Mouse (Mus musculus) lung, embryonic 15.5 days (tissue): ENCODE results near the gene Bmpr1a. TPM values are rescaled to one million over a fixed set of nuclear protein-coding genes. Genes with fewer than 3 reads are reported as not detected.

ENCODE experiments used
- ATAC-seq: fragments of 200-750 bp; cut with Nextera tagmentation; 2 replicates; pipeline ENCODE4 v1.8.0; 2017; ENCODE audit warnings: moderate number of reproducible peaks, borderline replicate concordance; ENCODE audit not compliant: low FRiP score, low TSS enrichment; ENCODE audit errors: extremely low read depth
- H3K27ac ChIP-seq: fragments of 300-500 bp; sonication (generic); 2 replicates; pipeline ENCODE4 v1.5.1; 2015; ENCODE audit warnings: moderate library complexity, mild to moderate bottlenecking, inconsistent platforms
- H3K27me3 ChIP-seq: fragments of 300-500 bp; sonication (generic); 2 replicates; pipeline ENCODE4 v1.6.1; 2015; ENCODE audit warnings: inconsistent platforms
- H3K36me3 ChIP-seq: fragments of 300-500 bp; sonication (generic); 2 replicates; pipeline ENCODE4 v1.6.1; 2015; ENCODE audit warnings: inconsistent platforms
- H3K4me1 ChIP-seq: fragments of 300-500 bp; sonication (generic); 2 replicates; pipeline ENCODE4 v1.6.1; 2015; ENCODE audit warnings: inconsistent platforms
- H3K4me2 ChIP-seq: fragments of 300-500 bp; sonication (generic); 2 replicates; pipeline ENCODE4 v1.6.1; 2015; ENCODE audit warnings: inconsistent platforms, mild to moderate bottlenecking, moderate library complexity
- H3K4me3 ChIP-seq: fragments of 300-500 bp; sonication (generic); 2 replicates; pipeline ENCODE4 v1.5.1; 2015; ENCODE audit warnings: mild to moderate bottlenecking, inconsistent platforms
- H3K9ac ChIP-seq: fragments of 300-500 bp; sonication (generic); 2 replicates; pipeline ENCODE4 v1.6.1; 2015; ENCODE audit warnings: inconsistent platforms
- H3K9me3 ChIP-seq: fragments of 300-500 bp; sonication (generic); 2 replicates; pipeline ENCODE4 v1.6.1; 2016; ENCODE audit warnings: inconsistent platforms
- WGBS: fragments of 180-500 bp; shearing (Covaris S2); methylation state at CpG from one replicate; pipeline ENCODE4 v1.1.7; 2015; 5-methylcytosine and 5-hydroxymethylcytosine counted together
- polyA plus RNA-seq: library from polyadenylated mRNA; unstranded; fragments of >200 nt; fragmentation: Nextera tagmentation; extraction: Ambion mirVana; gene quantifications from 2 replicates; pipeline ENCODE4 v1.2.1, GENCODE M21; 2015

The Bmpr1a gene
- polyA plus RNA-seq, 1 experiment from 2014 or later: 39.1 TPM

GRCm38 (mm10) chr14:34504377-34504776 lies 1.2 kb upstream of the Bmpr1a start:
- H3K9ac ChIP-seq: no peak overlapping the region

GRCm38 (mm10) chr14:34503759-34504158 lies 618 bp upstream of the Bmpr1a start:
- Histone ChIP-seq H3K4me2 (peak overlapping the region; percentile 55), H3K27me3 (peaks cover 23% of the 10 kb centered on the region), H3K9ac (no peak overlapping the region), H3K36me3 (no peaks in the 10 kb centered on the region), H3K9me3 (no peaks in the 10 kb centered on the region), H3K27ac (peak overlapping the region; percentile 88; the same call in 1 of the 2 replicates), H3K4me1 (peaks cover 42% of the 10 kb centered on the region), H3K4me3 (peak overlapping the region; percentile 87)
- 44% methylated on average over 6 of the region's 6 CpGs for WGBS
- ATAC-seq: no peak

More at GRCm38 (mm10) chr14:34504377-34504776, 1.2 kb upstream of the Bmpr1a start:
- Histone ChIP-seq H3K4me3 (no peak overlapping the region), H3K4me1 (peaks cover 41% of the 10 kb centered on the region), H3K27ac (0 out of 2 replicates have a peak overlapping the region, but pooled peaks have one; percentile 22), H3K4me2 (no peak overlapping the region), H3K36me3 (no peaks in the 10 kb centered on the region), H3K27me3 (peaks cover 22% of the 10 kb centered on the region), H3K9me3 (no peaks in the 10 kb centered on the region)
- no peak for ATAC-seq
- whole genome bisulfite sequencing: 76% methylated on average over 5 of the region's 5 CpGs

- peak; percentile 88 for ATAC-seq
- H3K4me2 ChIP-seq: peak overlapping the region; percentile 55
- WGBS: under 1% methylated on average over 65 of the region's 115 CpGs
- peak overlapping the region; percentile 96 for H3K9ac ChIP-seq
- H3K4me3 ChIP-seq: peak overlapping the region; percentile 87
- peaks cover 39% of the 10 kb centered on the region for H3K4me1 ChIP-seq
- no peaks in the 10 kb centered on the region for H3K9me3 ChIP-seq
- H3K27ac ChIP-seq: peak overlapping the region; percentile 97
- H3K36me3 ChIP-seq: no peaks in the 10 kb centered on the region
- peaks cover 17% of the 10 kb centered on the region for H3K27me3 ChIP-seq
Measured at GRCm38 (mm10) chr14:34502475-34503324, 441 bp downstream of the Bmpr1a start.

- Histone ChIP-seq H3K4me2 (peak overlapping the region; percentile 55), H3K27ac (peak overlapping the region; percentile 97), H3K4me3 (peak overlapping the region; percentile 87), H3K9ac (peak overlapping the region; percentile 96), H3K4me1 (peaks cover 39% of the 10 kb centered on the region), H3K36me3 (no peaks in the 10 kb centered on the region), H3K9me3 (no peaks in the 10 kb centered on the region), H3K27me3 (peaks cover 17% of the 10 kb centered on the region)
- WGBS: under 1% methylated on average over 59 of the region's 77 CpGs
- peak; percentile 46; the same call in 1 of the 2 replicates for ATAC-seq
Measured at GRCm38 (mm10) chr14:34501804-34502474, 1.2 kb downstream of the Bmpr1a start.

GRCm38 (mm10) chr14:34501447-34501803 lies 1.7 kb downstream of the Bmpr1a start:
- peak overlapping the region; percentile 87 for H3K4me3 ChIP-seq
- no peaks in the 10 kb centered on the region for H3K9me3 ChIP-seq
- peaks cover 15% of the 10 kb centered on the region for H3K27me3 ChIP-seq
- H3K9ac ChIP-seq: peak overlapping the region; percentile 96
- peak overlapping the region; percentile 55 for H3K4me2 ChIP-seq
- WGBS: under 1% methylated on average over 16 of the region's 16 CpGs
- ATAC-seq: no peak
- H3K27ac ChIP-seq: peak overlapping the region; percentile 97
- peaks cover 39% of the 10 kb centered on the region for H3K4me1 ChIP-seq
- H3K36me3 ChIP-seq: no peaks in the 10 kb centered on the region

- H3K9me3 ChIP-seq: no peaks in the 10 kb centered on the region
- peaks cover 8% of the 10 kb centered on the region; the same call in 1 of the 2 replicates for H3K27me3 ChIP-seq
- H3K4me1 ChIP-seq: peaks cover 46% of the 10 kb centered on the region
- no peak overlapping the region for H3K27ac ChIP-seq
- no peak for ATAC-seq
- H3K4me2 ChIP-seq: peak overlapping the region; percentile 55
- no peak overlapping the region for H3K9ac ChIP-seq
- no peaks in the 10 kb centered on the region for H3K36me3 ChIP-seq
- H3K4me3 ChIP-seq: peak overlapping the region; percentile 87
- WGBS: 9% methylated on average over 4 of the region's 4 CpGs
Measured at GRCm38 (mm10) chr14:34500309-34500708, 2.8 kb downstream of the Bmpr1a start.

- Histone ChIP-seq H3K4me2 (peak overlapping the region; percentile 55), H3K36me3 (no peaks in the 10 kb centered on the region), H3K9ac (no peak overlapping the region), H3K27me3 (peaks cover 8% of the 10 kb centered on the region; the same call in 1 of the 2 replicates), H3K4me3 (no peak overlapping the region), H3K4me1 (peaks cover 46% of the 10 kb centered on the region), H3K9me3 (no peaks in the 10 kb centered on the region), H3K27ac (no peak overlapping the region)
- ATAC-seq: no peak
- 61% methylated on average over 4 of the region's 4 CpGs for WGBS
Measured at GRCm38 (mm10) chr14:34499664-34500063, 3.5 kb downstream of the Bmpr1a start.

- H3K9me3 ChIP-seq: no peaks in the 10 kb centered on the region
- no peak overlapping the region for H3K4me3 ChIP-seq
- no peak overlapping the region for H3K27ac ChIP-seq
- H3K9ac ChIP-seq: no peak overlapping the region
- H3K27me3 ChIP-seq: peaks cover 8% of the 10 kb centered on the region; the same call in 1 of the 2 replicates
- H3K4me2 ChIP-seq: no peak overlapping the region
- H3K4me1 ChIP-seq: peaks cover 33% of the 10 kb centered on the region
- ATAC-seq: no peak
- 50% methylated on average over 3 of the region's 3 CpGs for WGBS
- no peaks in the 10 kb centered on the region for H3K36me3 ChIP-seq
Measured at GRCm38 (mm10) chr14:34497346-34497745, 5.8 kb downstream of the Bmpr1a start.

GRCm38 (mm10) chr14:34493682-34494081 lies 9.5 kb downstream of the Bmpr1a start:
- peaks cover 28% of the 10 kb centered on the region for H3K4me1 ChIP-seq
- 85% methylated on average over 3 of the region's 3 CpGs for WGBS
- H3K9ac ChIP-seq: no peak overlapping the region
- H3K27me3 ChIP-seq: no peaks in the 10 kb centered on the region; the same call in 1 of the 2 replicates
- H3K36me3 ChIP-seq: no peaks in the 10 kb centered on the region
- no peak overlapping the region for H3K4me2 ChIP-seq
- H3K9me3 ChIP-seq: no peaks in the 10 kb centered on the region
- no peak overlapping the region for H3K27ac ChIP-seq
- H3K4me3 ChIP-seq: no peak overlapping the region
- no peak for ATAC-seq

- Histone ChIP-seq H3K4me1 (peaks cover 21% of the 10 kb centered on the region), H3K4me3 (no peak overlapping the region), H3K9me3 (no peaks in the 10 kb centered on the region), H3K9ac (no peak overlapping the region), H3K36me3 (no peaks in the 10 kb centered on the region), H3K4me2 (no peak overlapping the region), H3K27me3 (no peaks in the 10 kb centered on the region), H3K27ac (no peak overlapping the region)
- no peak for ATAC-seq
- 69% methylated on average over 2 of the region's 2 CpGs for WGBS
Measured at GRCm38 (mm10) chr14:34492688-34493087, 10.5 kb downstream of the Bmpr1a start.

- Histone ChIP-seq H3K27me3 (no peaks in the 10 kb centered on the region), H3K36me3 (no peaks in the 10 kb centered on the region), H3K4me1 (peaks cover 19% of the 10 kb centered on the region), H3K4me2 (no peak overlapping the region), H3K9me3 (no peaks in the 10 kb centered on the region), H3K9ac (no peak overlapping the region), H3K4me3 (no peak overlapping the region), H3K27ac (no peak overlapping the region)
- 59% methylated on average over 1 of the region's 1 CpGs for WGBS
- ATAC-seq: no peak
Measured at GRCm38 (mm10) chr14:34490965-34491364, 12.2 kb downstream of the Bmpr1a start.

GRCm38 (mm10) chr14:34489928-34490327 lies 13.2 kb downstream of the Bmpr1a start:
- Histone ChIP-seq H3K4me2 (no peak overlapping the region), H3K27ac (no peak overlapping the region), H3K36me3 (no peaks in the 10 kb centered on the region), H3K27me3 (0 out of 2 replicates have a peak, but pooled peaks cover 3% of the 10 kb centered on the region), H3K9me3 (no peaks in the 10 kb centered on the region), H3K4me3 (no peak overlapping the region), H3K4me1 (peaks cover 18% of the 10 kb centered on the region), H3K9ac (no peak overlapping the region)
- 57% methylated on average over 2 of the region's 2 CpGs for WGBS
- no peak for ATAC-seq
